Mouse (Mus musculus) heart, adult 2 months (tissue): ENCODE measurements around the gene Svbp.

Experiments used
- CTCF ChIP-seq: fragments of 200-600 bp; IDR thresholded peaks from 2 replicates; pipeline ENCODE4 v1.8.1; 2022; ENCODE audit warnings: antibody characterized with exemption, mild to moderate bottlenecking, moderate library complexity
- EP300 ChIP-seq: fragments of 200-500 bp; IDR thresholded peaks from 2 replicates; pipeline ENCODE4 v1.6.1; 2011; ENCODE audit warnings: low read depth, low read length, control low read depth; ENCODE audit not compliant: insufficient read depth
- POLR2A ChIP-seq: fragments of 200-500 bp; IDR thresholded peaks from 2 replicates; pipeline ENCODE4 v1.6.1; 2011; ENCODE audit warnings: mild to moderate bottlenecking, low read depth, low read length, control low read depth; ENCODE audit not compliant: insufficient read depth

DNA sequence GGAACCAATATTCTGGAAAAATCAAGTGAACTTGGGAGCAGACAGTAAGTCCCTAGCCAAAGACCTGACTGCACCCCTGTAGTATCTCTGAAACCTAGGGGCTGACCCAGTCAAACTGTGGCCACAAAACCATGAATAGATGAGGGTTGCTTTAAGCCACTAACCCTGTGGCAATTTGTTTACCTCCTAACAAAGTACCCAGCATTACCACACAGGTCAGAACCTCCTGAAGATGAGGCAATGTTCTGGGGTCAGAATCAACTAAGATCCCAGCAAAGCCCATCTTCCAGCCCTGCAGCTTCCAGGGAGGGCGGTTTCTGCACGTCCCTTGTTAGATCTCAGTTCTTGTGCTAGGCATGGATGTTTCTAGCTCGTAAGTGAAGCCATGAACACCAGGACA, 29.4 kb downstream of the Svbp start:
- TF ChIP-seq POLR2A = no peak
- TF ChIP-seq CTCF = no peak
- TF ChIP-seq EP300 = no peak
